Mouse (Mus musculus): Measurements from ENCODE around the gene Cldn16. TPM values are rescaled to one million over a fixed set of nuclear protein-coding genes. Genes with fewer than 3 reads are reported as not detected.
A peak's percentile ranks its signal among the peaks of the same experiment; 100 is the strongest.

The Cldn16 gene
- total RNA-seq, 2 experiments from 2014 or later: not detected

- no peak for DNase-seq
- intact Hi-C loops (cut with DNase I): no loop called here
- Histone ChIP-seq H3K4me3 (no peak overlapping the region), H3K27ac (no peak overlapping the region)
- no peak for TF ChIP-seq CTCF (IDR thresholded peaks at IDR 0.05)
Observed at GRCm38 (mm10) chr16:26500738-26501137, 37.8 kb downstream of the Cldn16 start.

GRCm38 (mm10) chr16:26504961-26505360 is 42.0 kb downstream of the Cldn16 start:
- H3K4me3 ChIP-seq: no peak overlapping the region
- intact Hi-C loops (cut with DNase I): no loop called here
- no peak overlapping the region for H3K27ac ChIP-seq
- no peak for DNase-seq
- no peak for TF ChIP-seq CTCF (IDR thresholded peaks at IDR 0.05)

- intact Hi-C loops (cut with DNase I): no loop called here
- no peak overlapping the region for H3K27ac ChIP-seq
- H3K4me3 ChIP-seq: no peak overlapping the region
- DNase-seq: no peak
- peak; percentile 47; the same call in 1 of the 2 replicates for TF ChIP-seq CTCF (IDR thresholded peaks at IDR 0.05)
Observed at GRCm38 (mm10) chr16:26519596-26519995, 56.7 kb downstream of the Cldn16 start.

- no peak for DNase-seq
- Histone ChIP-seq H3K4me3 (no peak overlapping the region), H3K27ac (no peak overlapping the region)
- TF ChIP-seq CTCF (IDR thresholded peaks at IDR 0.05): no peak
- intact Hi-C loops (cut with DNase I): no loop called here
Observed at GRCm38 (mm10) chr16:26525832-26526231, 62.9 kb downstream of the Cldn16 start.

- no peak for TF ChIP-seq CTCF (IDR thresholded peaks at IDR 0.05)
- Histone ChIP-seq H3K4me3 (no peak within 1 kb of the TSS), H3K27ac (no peak within 1 kb of the TSS)
- no peak for DNase-seq
- intact Hi-C loops (cut with DNase I): no loop called here
Observed at GRCm38 (mm10) chr16:26526669-26527068, 63.7 kb downstream of the Cldn16 start, which contains the start of gene Tmem207. TSS of gene Tmem207 (minus strand) at chr16:26526769.

GRCm38 (mm10) chr16:26527931-26528666 is 65.2 kb downstream of the Cldn16 start:
- TF ChIP-seq CTCF (IDR thresholded peaks at IDR 0.05): no peak
- Histone ChIP-seq H3K4me3 (no peak overlapping the region), H3K27ac (no peak overlapping the region)
- DNase-seq: no peak
- intact Hi-C loops (cut with DNase I): no loop called here

- no peak overlapping the region for H3K4me3 ChIP-seq
- H3K27ac ChIP-seq: no peak overlapping the region
- intact Hi-C loops (cut with DNase I): no loop called here
- TF ChIP-seq CTCF (IDR thresholded peaks at IDR 0.05): no peak
- DNase-seq: no peak
Observed at GRCm38 (mm10) chr16:26530451-26530850, 67.5 kb downstream of the Cldn16 start.

GRCm38 (mm10) chr16:26532287-26532686 is 69.4 kb downstream of the Cldn16 start:
- H3K4me3 ChIP-seq: no peak overlapping the region
- no peak for TF ChIP-seq CTCF (IDR thresholded peaks at IDR 0.05)
- intact Hi-C loops (cut with DNase I): no loop called here
- no peak overlapping the region for H3K27ac ChIP-seq
- DNase-seq: no peak

Other genes starting within 250 kb of the Cldn16 start
- 1 to 10 TPM; 1.5 to 1.6 TPM for gene Cldn1, start 91.3 kb upstream of the Cldn16 start, total RNA-seq (2021)
- gene Tmem207, start 63.6 kb downstream of the Cldn16 start, total RNA-seq (2021): not detected
- gene Il1rap, start 118.6 kb downstream of the Cldn16 start, total RNA-seq (2021): 1 to 10 TPM; 1.4 to 1.8 TPM